In genomic region chr8:59703947-59704346, GRCm38 (mm10) we compare ENCODE assay signal across 21 mouse cellular contexts.
"Had no signal": no experiment of that assay in that cellular context is flagged by ENCODE, and none has a peak within 500 bp of the region (broad histone marks: within the 10 kb centered on the region; RNA-seq: fewer than 3 reads in every experiment).

No protein-coding gene starts in this region.

- H3K4me1 ChIP-seq: kidney, embryonic 15.5 days; limb, embryonic 12.5 days; limb, embryonic 15.5 days; midbrain, embryonic 10.5 days; stomach, embryonic 15.5 days had no signal

- H3K4me2 ChIP-seq: kidney, embryonic 15.5 days; limb, embryonic 12.5 days; limb, embryonic 15.5 days; liver, embryonic 11.5 days; lung, embryonic 14.5 days; stomach, embryonic 15.5 days had no signal

- H3K36me3 ChIP-seq: kidney, embryonic 15.5 days; limb, embryonic 12.5 days; limb, embryonic 15.5 days; midbrain, embryonic 10.5 days; stomach, embryonic 15.5 days had no signal

- H3K4me3 ChIP-seq: kidney, embryonic 15.5 days; left cerebral cortex, adult 2 months; limb, embryonic 12.5 days; limb, embryonic 15.5 days; midbrain, embryonic 10.5 days; stomach, embryonic 15.5 days had no signal

- H3K9ac ChIP-seq: kidney, embryonic 15.5 days; limb, embryonic 12.5 days; limb, embryonic 15.5 days; liver, embryonic 14.5 days; liver, postnatal 0 days; lung, embryonic 14.5 days; stomach, embryonic 15.5 days had no signal

- H3K9me3 ChIP-seq: kidney, embryonic 15.5 days; limb, embryonic 12.5 days; limb, embryonic 15.5 days; midbrain, embryonic 10.5 days; stomach, embryonic 15.5 days had no signal

- H3K27me3 ChIP-seq: kidney, embryonic 15.5 days; limb, embryonic 12.5 days; limb, embryonic 15.5 days; stomach, embryonic 15.5 days had no signal

- H3K27ac ChIP-seq: kidney, embryonic 15.5 days; left cerebral cortex, adult 2 months; limb, embryonic 12.5 days; limb, embryonic 15.5 days; liver, embryonic 14.5 days; macrophage; midbrain, embryonic 10.5 days; stomach, embryonic 15.5 days had no signal

- ATAC-seq: liver, postnatal 0 days; lung, postnatal 0 days; midbrain, embryonic 16.5 days had no signal

- DNase-seq: kidney, adult 8-10 months; kidney, postnatal 10 days; kidney, postnatal 36 days; layer of hippocampus, postnatal 36 days; left cerebral cortex, postnatal 4 days; liver, postnatal 0 days; lung, embryonic 14.5 days; right cerebral cortex, postnatal 25 days; spleen, adult 18-20 months; thymus, postnatal 25 days had no signal
